Mouse (Mus musculus) neutrophil, adult 5-6 weeks (primary cell): ENCODE data around the gene Sun1. TPM values are rescaled to one million over a fixed set of nuclear protein-coding genes. Genes with fewer than 3 reads are reported as not detected.

ENCODE experiments used
- ATAC-seq: fragments of 151-379, 151-347 bp; 2 replicates; pipeline ENCODE4 v1.8.0; 2017; ENCODE audit warnings: mild to moderate bottlenecking, moderate TSS enrichment; ENCODE audit not compliant: insufficient number of reproducible peaks, poor library complexity, low FRiP score, severe bottlenecking; ENCODE audit errors: extremely low read depth
- total RNA-seq: library from RNA; stranded (forward); fragments of 200-1000 nt; gene quantifications from 2 replicates; pipeline ENCODE4 v1.2.3, GENCODE M21; 2017

The Sun1 gene
- 63.8 and 72.3 TPM in 2 replicates for total RNA-seq

GRCm38 (mm10) chr5:139199995-139200769, at the start of gene Sun1:
Sun1 (plus strand) TSS chr5:139200637.
- peak; percentile 91 for ATAC-seq

- ATAC-seq = peak; percentile 39; the same call in 1 of the 2 replicates
Measured at GRCm38 (mm10) chr5:139160899-139161298, 39.5 kb upstream of the Sun1 start.

- no peak for ATAC-seq
Measured at GRCm38 (mm10) chr5:139161632-139162031, 38.8 kb upstream of the Sun1 start.

- peak; percentile 45 for ATAC-seq
Measured at GRCm38 (mm10) chr5:139166781-139167361, 33.6 kb upstream of the Sun1 start.

GRCm38 (mm10) chr5:139167548-139167947, 32.9 kb upstream of the Sun1 start:
- no peak for ATAC-seq

GRCm38 (mm10) chr5:139171929-139172328, 28.5 kb upstream of the Sun1 start:
- ATAC-seq = no peak

GRCm38 (mm10) chr5:139174141-139174540, 26.3 kb upstream of the Sun1 start:
- ATAC-seq = no peak

- ATAC-seq = no peak
Measured at GRCm38 (mm10) chr5:139174556-139175547, 25.6 kb upstream of the Sun1 start.

- ATAC-seq = peak; percentile 87
Measured at GRCm38 (mm10) chr5:139178895-139179631, 21.4 kb upstream of the Sun1 start.

GRCm38 (mm10) chr5:139183131-139183530, 17.3 kb upstream of the Sun1 start:
- ATAC-seq = no peak

GRCm38 (mm10) chr5:139183601-139184000, 16.8 kb upstream of the Sun1 start:
- no peak for ATAC-seq

- no peak for ATAC-seq
Measured at GRCm38 (mm10) chr5:139184897-139185296, 15.5 kb upstream of the Sun1 start.

- no peak for ATAC-seq
Measured at GRCm38 (mm10) chr5:139189726-139190125, 10.7 kb upstream of the Sun1 start.

- no peak for ATAC-seq
Measured at GRCm38 (mm10) chr5:139190958-139191357, 9.5 kb upstream of the Sun1 start.

GRCm38 (mm10) chr5:139198779-139199178, 1.7 kb upstream of the Sun1 start:
- no peak for ATAC-seq

GRCm38 (mm10) chr5:139199636-139199994, 822 bp upstream of the Sun1 start:
- ATAC-seq = no peak

- no peak for ATAC-seq
Measured at GRCm38 (mm10) chr5:139200770-139201569, 533 bp downstream of the Sun1 start.

- ATAC-seq = no peak
Measured at GRCm38 (mm10) chr5:139202127-139202526, 1.7 kb downstream of the Sun1 start.
